Mouse (Mus musculus) neural tube, embryonic 13.5 days (tissue): Measurements from ENCODE around the gene Rufy3. TPM values are rescaled to one million over a fixed set of nuclear protein-coding genes. Genes with fewer than 3 reads are reported as not detected.
A peak's percentile ranks its signal among the peaks of the same experiment; 100 is the strongest.
"Not testable (repeated sequence)": the region's sequence is repeated elsewhere in the genome, so short reads cannot be mapped to it uniquely, and the experiment has no call there.

Experiments used
- ATAC-seq: fragments of 200-750 bp; cut with Nextera tagmentation; 2 replicates; pipeline ENCODE4 v1.8.0; 2017; ENCODE audit warnings: low read depth, mild to moderate bottlenecking, moderate TSS enrichment, moderate library complexity
- H3K27ac ChIP-seq: fragments of 300-500 bp; sonication (generic); replicated peaks from 2 replicates; pipeline ENCODE4 v1.5.1; 2015; ENCODE audit warnings: moderate library complexity, mild to moderate bottlenecking, inconsistent platforms
- H3K27me3 ChIP-seq: fragments of 300-500 bp; sonication (generic); 2 replicates; pipeline ENCODE4 v1.6.1; 2015; ENCODE audit warnings: mild to moderate bottlenecking, inconsistent platforms
- H3K36me3 ChIP-seq: fragments of 300-500 bp; sonication (generic); 2 replicates; pipeline ENCODE4 v1.6.1; 2015; ENCODE audit warnings: mild to moderate bottlenecking, inconsistent platforms
- H3K4me1 ChIP-seq: fragments of 300-500 bp; sonication (generic); replicated peaks from 2 replicates; pipeline ENCODE4 v1.6.1; 2015; ENCODE audit warnings: inconsistent platforms
- H3K4me2 ChIP-seq: fragments of 300-500 bp; sonication (generic); 2 replicates; pipeline ENCODE4 v1.6.1; 2015; ENCODE audit warnings: inconsistent platforms, mild to moderate bottlenecking, moderate library complexity
- H3K4me3 ChIP-seq: fragments of 300-500 bp; sonication (generic); 2 replicates; pipeline ENCODE4 v1.5.1; 2015; ENCODE audit warnings: mild to moderate bottlenecking, inconsistent platforms
- H3K9ac ChIP-seq: fragments of 300-500 bp; sonication (generic); 2 replicates; pipeline ENCODE4 v1.6.1; 2015; ENCODE audit warnings: moderate library complexity, mild to moderate bottlenecking, inconsistent platforms
- H3K9me3 ChIP-seq: fragments of 300-500 bp; sonication (generic); 2 replicates; pipeline ENCODE4 v1.6.1; 2016; ENCODE audit warnings: inconsistent platforms
- WGBS: fragments of 180-500 bp; shearing (Covaris S2); methylation state at CpG from one replicate; pipeline ENCODE4 v1.1.7; 2015; 5-methylcytosine and 5-hydroxymethylcytosine counted together
- polyA plus RNA-seq: library from polyadenylated mRNA; unstranded; fragments of >200 nt; fragmentation: Nextera tagmentation; extraction: Ambion mirVana; gene quantifications from 2 replicates; pipeline ENCODE4 v1.2.1, GENCODE M21; 2015

The Rufy3 gene
- polyA plus RNA-seq: 291 TPM in 2 replicates

- Histone ChIP-seq H3K27me3 (no peaks in the 10 kb centered on the region), H3K9ac (peak within 1 kb of the TSS; percentile 92), H3K36me3 (no peaks in the 10 kb centered on the region), H3K27ac (peak within 1 kb of the TSS; percentile 92), H3K4me1 (peaks cover 17% of the 10 kb centered on the region), H3K4me3 (peak within 1 kb of the TSS; percentile 88), H3K4me2 (peak within 1 kb of the TSS; percentile 76), H3K9me3 (no peaks in the 10 kb centered on the region)
- WGBS: under 1% methylated on average over 67 of the region's 71 CpGs
- peak; percentile 88 for ATAC-seq
These were observed at the start of gene Rufy3 for GRCm38 (mm10) chr5:88564501-88565147. Gene Rufy3, plus strand, starts transcription at chr5:88565040.

- no peaks in the 10 kb centered on the region for H3K36me3 ChIP-seq
- no peak overlapping the region for H3K27ac ChIP-seq
- no peak overlapping the region for H3K4me3 ChIP-seq
- no peaks in the 10 kb centered on the region for H3K4me1 ChIP-seq
- no peak overlapping the region for H3K9ac ChIP-seq
- H3K9me3 ChIP-seq: no peaks in the 10 kb centered on the region
- no peaks in the 10 kb centered on the region for H3K27me3 ChIP-seq
- H3K4me2 ChIP-seq: no peak overlapping the region
- ATAC-seq: no peak
- 14% methylated on average over 2 of the region's 2 CpGs for WGBS
These were observed 45.6 kb upstream of the Rufy3 start for GRCm38 (mm10) chr5:88519232-88519631.

DNA sequence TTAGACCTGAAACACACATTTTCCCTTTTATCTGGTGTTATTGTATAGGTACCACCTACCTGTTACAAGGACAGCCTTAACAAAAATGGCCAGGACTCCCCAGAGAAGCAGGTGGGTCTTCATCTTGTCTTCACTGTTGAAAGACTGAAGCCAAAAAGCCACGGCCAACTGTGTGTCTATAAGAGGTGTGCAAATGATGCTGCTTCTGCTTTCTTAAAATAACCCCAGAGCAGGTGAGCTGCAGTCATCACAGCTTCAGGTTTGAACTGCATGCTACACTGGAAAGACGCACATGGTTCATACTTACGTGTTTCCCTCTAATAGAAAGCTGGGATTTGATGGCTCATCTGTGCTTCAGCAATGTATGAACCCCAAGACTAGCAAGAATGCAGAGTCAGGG lies 37.2 kb upstream of the Rufy3 start, which contains the start of gene Jchain:
Gene Jchain, minus strand, starts transcription at position 235 of the 400 bp plus-strand sequence.
- H3K4me1 ChIP-seq: no peaks in the 10 kb centered on the region
- H3K27ac ChIP-seq: no peak within 1 kb of the TSS
- 89% methylated on average over 3 of the region's 3 CpGs for WGBS
- H3K4me2 ChIP-seq: no peak within 1 kb of the TSS
- ATAC-seq: no peak
- no peaks in the 10 kb centered on the region for H3K9me3 ChIP-seq
- no peak within 1 kb of the TSS for H3K4me3 ChIP-seq
- no peaks in the 10 kb centered on the region for H3K36me3 ChIP-seq
- H3K9ac ChIP-seq: no peak within 1 kb of the TSS
- H3K27me3 ChIP-seq: no peaks in the 10 kb centered on the region

DNA sequence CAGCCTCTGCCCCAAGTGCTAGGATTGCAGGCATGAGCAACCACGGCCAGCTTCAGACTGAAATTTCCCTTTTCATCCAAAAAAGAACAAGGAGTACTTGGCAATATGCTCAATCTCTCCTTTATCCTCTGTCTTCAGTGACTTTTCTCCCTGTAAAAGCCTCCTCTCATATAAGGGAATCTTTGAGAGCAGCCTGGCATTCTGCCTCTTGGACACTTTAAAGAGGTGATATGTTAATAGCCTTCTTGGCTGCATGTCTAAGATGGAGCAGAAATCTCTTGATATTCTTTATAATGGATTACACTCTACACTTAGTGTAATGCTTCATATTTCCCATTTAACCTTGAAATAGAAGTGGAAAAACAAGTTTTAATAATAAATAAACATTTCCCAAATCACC lies 33.9 kb upstream of the Rufy3 start:
- H3K36me3 ChIP-seq: no peaks in the 10 kb centered on the region
- no peak overlapping the region for H3K9ac ChIP-seq
- 71% methylated on average over 1 of the region's 1 CpGs for WGBS
- H3K27me3 ChIP-seq: no peaks in the 10 kb centered on the region
- ATAC-seq: no peak
- no peak overlapping the region for H3K27ac ChIP-seq
- no peak overlapping the region for H3K4me3 ChIP-seq
- H3K4me2 ChIP-seq: no peak overlapping the region
- H3K9me3 ChIP-seq: no peaks in the 10 kb centered on the region
- no peaks in the 10 kb centered on the region for H3K4me1 ChIP-seq

GRCm38 (mm10) chr5:88534697-88535096 lies 30.1 kb upstream of the Rufy3 start:
- Histone ChIP-seq H3K4me3 (no peak overlapping the region), H3K36me3 (no peaks in the 10 kb centered on the region), H3K4me2 (no peak overlapping the region), H3K9me3 (no peaks in the 10 kb centered on the region), H3K27ac (no peak overlapping the region), H3K4me1 (no peaks in the 10 kb centered on the region), H3K9ac (no peak overlapping the region), H3K27me3 (no peaks in the 10 kb centered on the region)
- 62% methylated on average over 3 of the region's 3 CpGs for WGBS
- ATAC-seq: no peak

DNA sequence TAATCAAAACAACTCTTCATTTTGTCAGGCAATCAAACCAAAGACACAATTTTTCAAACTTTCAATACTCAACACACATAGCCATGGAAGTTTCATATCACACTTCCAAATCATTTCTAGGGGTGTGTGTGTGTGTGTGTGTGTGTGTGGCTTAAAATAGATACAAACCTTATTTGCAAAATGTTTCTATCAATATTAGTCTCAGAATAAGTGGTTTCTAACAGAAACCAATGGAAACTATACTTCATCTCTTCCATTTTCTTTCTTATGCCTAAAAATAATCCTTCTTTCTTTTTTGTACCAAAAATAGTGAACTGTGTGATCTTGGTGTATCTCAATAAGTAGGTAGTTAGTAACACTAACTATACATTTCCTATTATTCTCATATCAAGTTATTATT lies 24.0 kb upstream of the Rufy3 start:
- Histone ChIP-seq H3K9me3 (no peaks in the 10 kb centered on the region), H3K4me2 (no peak overlapping the region), H3K27me3 (no peaks in the 10 kb centered on the region), H3K4me3 (no peak overlapping the region), H3K36me3 (no peaks in the 10 kb centered on the region), H3K27ac (no peak overlapping the region), H3K9ac (no peak overlapping the region), H3K4me1 (no peaks in the 10 kb centered on the region)
- ATAC-seq: no peak

GRCm38 (mm10) chr5:88542651-88543282 lies 22.1 kb upstream of the Rufy3 start:
- Histone ChIP-seq H3K9me3 (no peaks in the 10 kb centered on the region), H3K27me3 (no peaks in the 10 kb centered on the region), H3K4me1 (no peaks in the 10 kb centered on the region), H3K36me3 (no peaks in the 10 kb centered on the region), H3K27ac (no peak overlapping the region), H3K4me2 (no peak overlapping the region), H3K4me3 (no peak overlapping the region), H3K9ac (no peak overlapping the region)
- no peak for ATAC-seq
- WGBS: 64% methylated on average over 5 of the region's 5 CpGs

- not testable (repeated sequence) for ATAC-seq, H3K4me1 ChIP-seq, H3K27me3 ChIP-seq, H3K4me3 ChIP-seq, H3K36me3 ChIP-seq, H3K9ac ChIP-seq, H3K9me3 ChIP-seq, H3K4me2 ChIP-seq, H3K27ac ChIP-seq
- WGBS: 94% methylated on average over 1 of the region's 1 CpGs
These were observed 20.4 kb upstream of the Rufy3 start for GRCm38 (mm10) chr5:88544411-88544810.

- H3K9me3 ChIP-seq: no peaks in the 10 kb centered on the region
- no peaks in the 10 kb centered on the region for H3K36me3 ChIP-seq
- H3K27ac ChIP-seq: no peak overlapping the region
- ATAC-seq: no peak
- H3K4me2 ChIP-seq: no peak overlapping the region
- no peak overlapping the region for H3K4me3 ChIP-seq
- no peak overlapping the region for H3K9ac ChIP-seq
- 82% methylated on average over 7 of the region's 7 CpGs for whole genome bisulfite sequencing
- no peaks in the 10 kb centered on the region for H3K4me1 ChIP-seq
- no peaks in the 10 kb centered on the region for H3K27me3 ChIP-seq
These were observed 19.3 kb upstream of the Rufy3 start for GRCm38 (mm10) chr5:88545536-88545935.

GRCm38 (mm10) chr5:88553271-88554085 lies 11.4 kb upstream of the Rufy3 start:
- H3K27ac ChIP-seq: peak overlapping the region; percentile 90
- peak overlapping the region; percentile 61 for H3K4me2 ChIP-seq
- H3K27me3 ChIP-seq: no peaks in the 10 kb centered on the region
- 8% methylated on average over 29 of the region's 29 CpGs for WGBS
- ATAC-seq: peak; percentile 75
- peaks cover 7% of the 10 kb centered on the region; the same call in 1 of the 2 replicates for H3K36me3 ChIP-seq
- no peaks in the 10 kb centered on the region for H3K9me3 ChIP-seq
- peaks cover 23% of the 10 kb centered on the region for H3K4me1 ChIP-seq
- peak overlapping the region; percentile 90 for H3K4me3 ChIP-seq
- H3K9ac ChIP-seq: peak overlapping the region; percentile 79

DNA sequence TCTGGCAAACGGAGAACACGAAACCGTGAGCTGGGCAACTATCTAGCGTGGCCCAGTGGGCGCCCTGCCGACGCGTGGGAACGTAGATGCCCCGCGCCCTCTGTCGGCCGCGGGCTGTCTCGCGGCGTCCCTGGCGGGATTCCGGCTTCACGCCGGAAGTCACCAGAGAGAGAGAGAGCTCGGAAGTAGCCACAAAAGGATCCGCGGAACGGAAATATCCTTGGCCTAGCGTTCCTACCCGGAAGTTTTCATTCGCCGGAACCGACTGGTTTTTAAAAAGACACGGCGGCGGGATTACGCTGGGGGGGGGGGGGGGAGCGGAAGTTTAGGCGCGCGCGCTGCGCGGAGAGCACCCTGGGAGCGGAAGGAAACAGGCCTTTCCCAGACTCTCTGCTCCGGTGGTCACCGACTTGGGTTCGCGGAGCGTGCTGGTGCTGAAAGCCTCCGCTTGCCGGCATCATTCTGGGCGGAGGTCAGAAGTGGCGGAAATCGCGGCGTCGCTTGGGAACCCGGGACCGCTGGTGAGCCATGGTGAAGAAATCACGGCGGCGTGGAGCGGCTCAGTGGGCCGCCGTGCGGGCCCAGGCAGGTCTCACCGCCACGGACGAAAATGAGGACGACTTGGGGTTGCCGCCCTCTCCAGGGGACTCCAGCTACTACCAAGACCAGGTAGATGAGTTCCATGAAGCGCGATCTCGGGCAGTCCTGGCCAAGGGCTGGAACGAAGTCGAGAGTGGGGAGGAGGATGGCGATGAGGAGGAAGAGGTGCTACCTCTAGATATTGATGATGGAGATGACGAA lies 10.6 kb upstream of the Rufy3 start, which contains the start of gene Utp3:
Gene Utp3, plus strand, starts transcription at position 377 of the 801 bp plus-strand sequence.
- peak within 1 kb of the TSS; percentile 90 for H3K27ac ChIP-seq
- peaks cover 23% of the 10 kb centered on the region for H3K4me1 ChIP-seq
- peak; percentile 97 for ATAC-seq
- under 1% methylated on average over 71 of the region's 76 CpGs for WGBS
- H3K4me3 ChIP-seq: peak within 1 kb of the TSS; percentile 90
- H3K27me3 ChIP-seq: no peaks in the 10 kb centered on the region
- H3K9ac ChIP-seq: peak within 1 kb of the TSS; percentile 79
- H3K36me3 ChIP-seq: peaks cover 7% of the 10 kb centered on the region; the same call in 1 of the 2 replicates
- peak within 1 kb of the TSS; percentile 88 for H3K4me2 ChIP-seq
- H3K9me3 ChIP-seq: no peaks in the 10 kb centered on the region
